ENCODE assay signal across 11 mouse cellular contexts in genomic region chr11:4299191-4299590, GRCm38 (mm10). TPM values are rescaled to one million over a fixed set of nuclear protein-coding genes. Genes with fewer than 3 reads are reported as not detected.
DNase-seq lines count a peak whose midpoint lies in the region; ATAC-seq lines count a peak whose summit lies in the region.
"Had no signal": no experiment of that assay in that cellular context is flagged by ENCODE, and none has a peak within 500 bp of the region (broad histone marks: within the 10 kb centered on the region; RNA-seq: fewer than 3 reads in every experiment).

No protein-coding gene starts in this region.

- ATAC-seq in heart, embryonic 11.5 days (replicated peaks; ENCODE audit: insufficient number of reproducible peaks, low FRiP score, low TSS enrichment), result no peak

- WGBS in heart, embryonic 11.5 days (ENCODE audit: insufficient replicate concordance), result 26% methylated on average over 12 of the region's 12 CpGs

- intact Hi-C loops in heart, postnatal 25 days (cut with DNase I), result no loop called here

- peaks cover 53% of the 10 kb centered on the region for H3K4me1 ChIP-seq in heart, embryonic 11.5 days (ENCODE audit: control insufficient read depth, insufficient read depth, low read length)

- H3K27ac ChIP-seq in heart, embryonic 11.5 days (ENCODE audit: low read depth, low read length), result peak overlapping the region; percentile 52
- H3K27ac ChIP-seq: embryonic facial prominence, embryonic 12.5 days; neural tube, embryonic 12.5 days had no signal

- DNase-seq in heart, adult 18-20 months, result peak; percentile 31 to 42
- no peak for DNase-seq in heart, postnatal 25 days (ENCODE audit: low spot score)
- DNase-seq in ES-CJ7 (ENCODE audit: low read depth, low spot score), result peak; percentile 69
- peak; percentile 53 to 61 for DNase-seq in kidney, postnatal 25 days
- DNase-seq in spleen, postnatal 10 days (ENCODE audit: low spot score in 2 of 2), result no peak
- DNase-seq in frontal cortex, postnatal 14 days (ENCODE audit: low spot score in 2 of 2), result no peak
- no peak for DNase-seq in retina, postnatal 1 day
- DNase-seq: thymus, postnatal 4 days had no signal

- no peak overlapping the region for H3K4me3 ChIP-seq in heart, embryonic 11.5 days (ENCODE audit: low read depth, low read length)
- H3K4me3 ChIP-seq: embryonic facial prominence, embryonic 12.5 days; neural tube, embryonic 12.5 days had no signal

- peaks cover under 1% of the 10 kb centered on the region; the same call in 1 of the 2 replicates for H3K27me3 ChIP-seq in heart, embryonic 11.5 days (ENCODE audit: control insufficient read depth, insufficient read depth, low read length)
- H3K27me3 ChIP-seq: embryonic facial prominence, embryonic 12.5 days; neural tube, embryonic 12.5 days had no signal

- H3K9me3 ChIP-seq in heart, embryonic 11.5 days (replicated peaks; ENCODE audit: control insufficient read depth, low read length), result no peaks in the 10 kb centered on the region
- H3K9me3 ChIP-seq: embryonic facial prominence, embryonic 12.5 days; neural tube, embryonic 12.5 days had no signal

- H3K36me3 ChIP-seq in heart, embryonic 11.5 days (ENCODE audit: control insufficient read depth, insufficient read depth, low read length), result no peaks in the 10 kb centered on the region
- H3K36me3 ChIP-seq: embryonic facial prominence, embryonic 12.5 days; neural tube, embryonic 12.5 days had no signal

- H3K4me2 ChIP-seq in heart, embryonic 11.5 days, result peak overlapping the region; percentile 9; the same call in 1 of the 2 replicates
- H3K4me2 ChIP-seq: embryonic facial prominence, embryonic 12.5 days; neural tube, embryonic 12.5 days had no signal

- H3K9ac ChIP-seq in heart, embryonic 11.5 days (ENCODE audit: low read depth, low read length), result no peak overlapping the region
- H3K9ac ChIP-seq: embryonic facial prominence, embryonic 12.5 days; neural tube, embryonic 12.5 days had no signal

RNA-seq across cellular contexts. Expression of gene Lif, which starts 41.8 kb away (rescaled TPM):
- total RNA-seq in heart, adult 18-20 months (2021), result under 1 TPM; 0.10 TPM
- under 1 TPM; 0.17 to 0.55 TPM for total RNA-seq in heart, postnatal 25 days (2021)
- 0.06 and 0.11 TPM in 2 replicates for polyA plus RNA-seq in heart, embryonic 11.5 days (2014; fragmentation: Nextera tagmentation; extraction: Ambion mirVana)
- polyA plus RNA-seq: neural tube, embryonic 12.5 days had no signal

Comparison
In these comparisons a context has a peak if more than half of its experiments do, and no peak if none do; other contexts are left out.
1. DNase-seq: peak in heart, adult 18-20 months (2 of 2), ES-CJ7 (single experiment) and kidney, postnatal 25 days (2 of 2); none in heart, postnatal 25 days (single experiment), spleen, postnatal 10 days (0 of 2), frontal cortex, postnatal 14 days (0 of 2) and retina, postnatal 1 day (single experiment).